ENCODE assay signal across 20 mouse cellular contexts in genomic region chr3:107755702-107756480, GRCm38 (mm10). TPM values are rescaled to one million over a fixed set of nuclear protein-coding genes. Genes with fewer than 3 reads are reported as not detected.
DNase-seq lines count a peak whose midpoint lies in the region; ATAC-seq lines count a peak whose summit lies in the region.
"Had no signal": no experiment of that assay in that cellular context is flagged by ENCODE, and none has a peak within 500 bp of the region (broad histone marks: within the 10 kb centered on the region; RNA-seq: fewer than 3 reads in every experiment).

No protein-coding gene starts in this region.

- peak; percentile 91 for DNase-seq in heart, adult 11 months
- no peak for DNase-seq in heart, postnatal 4 days
- peak; percentile 87 for DNase-seq in 3T3-L1 (ENCODE audit: low read depth, low spot score)
- peak; percentile 81 for DNase-seq in cerebellum, adult 11-12 months
- peak; percentile 80 to 88 for DNase-seq in cerebellum, postnatal 25 days
- no peak for DNase-seq in spleen, postnatal 4 days (ENCODE audit: low spot score in 2 of 2)
- DNase-seq: heart, postnatal 14 days; right cerebral cortex, postnatal 25 days; thymus, postnatal 14 days had no signal

- no peak overlapping the region for H3K9ac ChIP-seq in kidney, embryonic 15.5 days
- H3K9ac ChIP-seq: embryonic facial prominence, embryonic 12.5 days; hindbrain, embryonic 15.5 days; limb, embryonic 13.5 days; liver, embryonic 15.5 days; neural tube, embryonic 13.5 days had no signal

- no peaks in the 10 kb centered on the region for H3K9me3 ChIP-seq in kidney, embryonic 15.5 days (replicated peaks)
- H3K9me3 ChIP-seq: embryonic facial prominence, embryonic 12.5 days; heart, embryonic 10.5 days; hindbrain, embryonic 15.5 days; limb, embryonic 13.5 days; liver, embryonic 15.5 days; neural tube, embryonic 13.5 days had no signal

- ATAC-seq in kidney, embryonic 15.5 days (replicated peaks; ENCODE audit: low FRiP score), result no peak
- ATAC-seq: intestine, postnatal 0 days; lung, postnatal 0 days had no signal

- 75% methylated on average over 5 of the region's 5 CpGs for WGBS in kidney, embryonic 15.5 days

- H3K4me2 ChIP-seq in kidney, embryonic 15.5 days, result no peak overlapping the region
- H3K4me2 ChIP-seq: embryonic facial prominence, embryonic 12.5 days; hindbrain, embryonic 15.5 days; limb, embryonic 13.5 days; liver, embryonic 15.5 days; neural tube, embryonic 13.5 days had no signal

- H3K36me3 ChIP-seq in kidney, embryonic 15.5 days, result peaks cover 38% of the 10 kb centered on the region
- H3K36me3 ChIP-seq: hindbrain, embryonic 15.5 days had no signal

- no peak overlapping the region for H3K27ac ChIP-seq in kidney, embryonic 15.5 days
- H3K27ac ChIP-seq: embryonic facial prominence, embryonic 12.5 days; heart, embryonic 10.5 days; hindbrain, embryonic 15.5 days; kidney, postnatal 0 days; limb, embryonic 13.5 days; liver, embryonic 15.5 days; neural tube, embryonic 13.5 days; stomach, postnatal 0 days had no signal

- no peaks in the 10 kb centered on the region for H3K27me3 ChIP-seq in kidney, embryonic 15.5 days
- H3K27me3 ChIP-seq: embryonic facial prominence, embryonic 12.5 days; hindbrain, embryonic 15.5 days; limb, embryonic 13.5 days; neural tube, embryonic 13.5 days had no signal

- no peak overlapping the region for H3K4me3 ChIP-seq in kidney, embryonic 15.5 days (replicated peaks)
- H3K4me3 ChIP-seq: embryonic facial prominence, embryonic 12.5 days; heart, embryonic 10.5 days; hindbrain, embryonic 15.5 days; limb, embryonic 13.5 days; liver, embryonic 15.5 days; neural tube, embryonic 13.5 days had no signal

- H3K4me1 ChIP-seq in kidney, embryonic 15.5 days, result peaks cover 33% of the 10 kb centered on the region

RNA-seq across cellular contexts. Expression of gene Csf1, which starts 4.4 kb away (rescaled TPM):
- 10 to 100 TPM; 14.8 to 15.4 TPM for total RNA-seq in heart, postnatal 4 days (2021)
- polyA plus RNA-seq in kidney, embryonic 15.5 days (2015; fragmentation: Nextera tagmentation; extraction: Ambion mirVana), result 9.3 and 10.3 TPM in 2 replicates

RNA-seq across cellular contexts. Expression of gene Ahcyl1, which starts 59.5 kb away (rescaled TPM):
- total RNA-seq in heart, postnatal 4 days (2021), result 10 to 100 TPM; 92.0 to 95.7 TPM
- 92.7 and 94.5 TPM in 2 replicates for polyA plus RNA-seq in kidney, embryonic 15.5 days (2015; fragmentation: Nextera tagmentation; extraction: Ambion mirVana)

Comparison
In these comparisons a context has a peak if more than half of its experiments do, and no peak if none do; other contexts are left out.
1. DNase-seq: peak in heart, adult 11 months (single experiment), 3T3-L1 (single experiment), cerebellum, adult 11-12 months (single experiment) and cerebellum, postnatal 25 days (2 of 2); none in heart, postnatal 4 days (single experiment) and spleen, postnatal 4 days (0 of 2).